Mouse (Mus musculus): ENCODE measurements around the gene Gm28729.

GRCm38 (mm10) chr9:96501217-96501616, 23.8 kb downstream of the Gm28729 start:
- TF ChIP-seq CTCF (IDR thresholded peaks at IDR 0.05; ENCODE audit: low read depth) (no peak), EP300 (IDR thresholded peaks at IDR 0.05; ENCODE audit: low read depth) (no peak)
